Mouse (Mus musculus) neural tube, embryonic 12.5 days (tissue): Measurements from ENCODE around the gene Ensa. TPM values are rescaled to one million over a fixed set of nuclear protein-coding genes. Genes with fewer than 3 reads are reported as not detected.
"Not testable (repeated sequence)": the region's sequence is repeated elsewhere in the genome, so short reads cannot be mapped to it uniquely, and the experiment has no call there.

ENCODE experiments used
- ATAC-seq: fragments of 200-750 bp; cut with Nextera tagmentation; 2 replicates; pipeline ENCODE4 v1.8.0; 2017; ENCODE audit warnings: low read depth, mild to moderate bottlenecking, moderate TSS enrichment, moderate library complexity; ENCODE audit not compliant: low FRiP score
- H3K27ac ChIP-seq: fragments of 300-500 bp; sonication (generic); 2 replicates; pipeline ENCODE4 v1.5.1; 2016
- H3K27me3 ChIP-seq: fragments of 300-500 bp; sonication (generic); replicated peaks from 2 replicates; pipeline ENCODE4 v1.6.1; 2016; ENCODE audit warnings: mild to moderate bottlenecking
- H3K36me3 ChIP-seq: fragments of 300-500 bp; sonication (generic); 2 replicates; pipeline ENCODE4 v1.6.1; 2016; ENCODE audit warnings: mild to moderate bottlenecking
- H3K4me1 ChIP-seq: fragments of 300-500 bp; sonication (generic); 2 replicates; pipeline ENCODE4 v1.6.1; 2016
- H3K4me2 ChIP-seq: fragments of 300-500 bp; sonication (generic); replicated peaks from 2 replicates; pipeline ENCODE4 v1.6.1; 2016; ENCODE audit warnings: mild to moderate bottlenecking
- H3K4me3 ChIP-seq: fragments of 300-500 bp; sonication (generic); 2 replicates; pipeline ENCODE4 v1.5.1; 2016
- H3K9ac ChIP-seq: fragments of 300-500 bp; sonication (generic); 2 replicates; pipeline ENCODE4 v1.6.1; 2016; ENCODE audit warnings: mild to moderate bottlenecking
- H3K9me3 ChIP-seq: fragments of 300-500 bp; sonication (generic); 2 replicates; pipeline ENCODE4 v1.6.1; 2016; ENCODE audit warnings: mild to moderate bottlenecking
- WGBS: fragments of 180-500 bp; shearing (Covaris S2); methylation state at CpG from one replicate; pipeline ENCODE4 v1.1.7; 2016; 5-methylcytosine and 5-hydroxymethylcytosine counted together
- polyA plus RNA-seq: library from polyadenylated mRNA; unstranded; fragments of >200 nt; fragmentation: Nextera tagmentation; extraction: Ambion mirVana; gene quantifications from 2 replicates; pipeline ENCODE4 v1.2.1, GENCODE M21; 2016

Gene Ensa
- polyA plus RNA-seq, 1 experiment from 2014 or later: 95.0 TPM

- not testable (repeated sequence) for H3K9ac ChIP-seq
- WGBS: 70% methylated on average over 5 of the region's 5 CpGs
- peak overlapping the region; percentile 55 for H3K4me2 ChIP-seq
Measured at GRCm38 (mm10) chr3:95623991-95624515, 740 bp upstream of the Ensa start.

GRCm38 (mm10) chr3:95627763-95628162 is 3.0 kb downstream of the Ensa start:
- Histone ChIP-seq H3K27me3 (no peaks in the 10 kb centered on the region), H3K36me3 (peaks cover 56% of the 10 kb centered on the region), H3K9ac (no peak overlapping the region), H3K4me1 (peaks cover 18% of the 10 kb centered on the region), H3K4me2 (no peak overlapping the region), H3K4me3 (no peak overlapping the region), H3K27ac (no peak overlapping the region), H3K9me3 (no peaks in the 10 kb centered on the region)
- 91% methylated on average over 5 of the region's 5 CpGs for WGBS
- no peak for ATAC-seq

More at GRCm38 (mm10) chr3:95623991-95624515, 740 bp upstream of the Ensa start:
- ATAC-seq, H3K9me3 ChIP-seq, H3K27me3 ChIP-seq, H3K27ac ChIP-seq: not testable (repeated sequence)
- Histone ChIP-seq H3K4me1 (peaks cover 18% of the 10 kb centered on the region), H3K4me3 (peak overlapping the region; percentile 59), H3K36me3 (peaks cover 34% of the 10 kb centered on the region)

GRCm38 (mm10) chr3:95629755-95630154 is 5.0 kb downstream of the Ensa start:
- no peak overlapping the region for H3K4me3 ChIP-seq
- H3K36me3 ChIP-seq: peaks cover 74% of the 10 kb centered on the region
- no peak overlapping the region for H3K4me2 ChIP-seq
- no peaks in the 10 kb centered on the region for H3K27me3 ChIP-seq
- no peak overlapping the region for H3K27ac ChIP-seq
- ATAC-seq: no peak
- H3K9ac ChIP-seq: no peak overlapping the region; the same call in 1 of the 2 replicates
- peaks cover 12% of the 10 kb centered on the region for H3K4me1 ChIP-seq
- 86% methylated on average over 4 of the region's 4 CpGs for WGBS
- no peaks in the 10 kb centered on the region for H3K9me3 ChIP-seq

- 88% methylated on average over 3 of the region's 3 CpGs for WGBS
- Histone ChIP-seq H3K9ac (no peak overlapping the region), H3K36me3 (peaks cover 84% of the 10 kb centered on the region), H3K4me2 (no peak overlapping the region), H3K27ac (no peak overlapping the region), H3K27me3 (no peaks in the 10 kb centered on the region), H3K4me3 (no peak overlapping the region), H3K9me3 (no peaks in the 10 kb centered on the region), H3K4me1 (peaks cover 9% of the 10 kb centered on the region)
- ATAC-seq: no peak
Measured at GRCm38 (mm10) chr3:95630856-95631255, 6.1 kb downstream of the Ensa start.

GRCm38 (mm10) chr3:95631304-95631703 is 6.5 kb downstream of the Ensa start:
- no peaks in the 10 kb centered on the region for H3K27me3 ChIP-seq
- H3K4me3 ChIP-seq: no peak overlapping the region
- no peak overlapping the region for H3K9ac ChIP-seq
- H3K4me2 ChIP-seq: no peak overlapping the region
- ATAC-seq: no peak
- no peak overlapping the region for H3K27ac ChIP-seq
- H3K4me1 ChIP-seq: peaks cover 5% of the 10 kb centered on the region
- H3K36me3 ChIP-seq: peaks cover 88% of the 10 kb centered on the region
- H3K9me3 ChIP-seq: no peaks in the 10 kb centered on the region
- WGBS: 79% methylated on average over 6 of the region's 6 CpGs

- H3K4me1 ChIP-seq: no peaks in the 10 kb centered on the region
- no peak for ATAC-seq
- H3K27me3 ChIP-seq: no peaks in the 10 kb centered on the region
- H3K9ac ChIP-seq: no peak overlapping the region
- H3K4me3 ChIP-seq: no peak overlapping the region
- no peak overlapping the region for H3K4me2 ChIP-seq
- H3K9me3 ChIP-seq: no peaks in the 10 kb centered on the region
- peaks cover 87% of the 10 kb centered on the region for H3K36me3 ChIP-seq
- 79% methylated on average over 12 of the region's 12 CpGs for WGBS
- no peak overlapping the region for H3K27ac ChIP-seq
Measured at GRCm38 (mm10) chr3:95632648-95633588, 8.1 kb downstream of the Ensa start.

- ATAC-seq: no peak
- WGBS: 90% methylated on average over 4 of the region's 4 CpGs
- no peaks in the 10 kb centered on the region for H3K9me3 ChIP-seq
- no peaks in the 10 kb centered on the region for H3K4me1 ChIP-seq
- H3K27me3 ChIP-seq: no peaks in the 10 kb centered on the region
- H3K4me3 ChIP-seq: no peak overlapping the region
- H3K4me2 ChIP-seq: no peak overlapping the region
- no peak overlapping the region for H3K27ac ChIP-seq
- H3K9ac ChIP-seq: no peak overlapping the region
- H3K36me3 ChIP-seq: peaks cover 78% of the 10 kb centered on the region
Measured at GRCm38 (mm10) chr3:95635636-95636035, 10.8 kb downstream of the Ensa start.

- Histone ChIP-seq H3K36me3 (peaks cover 74% of the 10 kb centered on the region), H3K4me3 (no peak overlapping the region), H3K27ac (no peak overlapping the region), H3K4me1 (no peaks in the 10 kb centered on the region), H3K27me3 (no peaks in the 10 kb centered on the region), H3K4me2 (no peak overlapping the region), H3K9ac (no peak overlapping the region), H3K9me3 (no peaks in the 10 kb centered on the region)
- ATAC-seq: no peak
- WGBS: 90% methylated on average over 4 of the region's 4 CpGs
Measured at GRCm38 (mm10) chr3:95636072-95636471, 11.3 kb downstream of the Ensa start.

- no peak overlapping the region for H3K9ac ChIP-seq
- H3K4me3 ChIP-seq: no peak overlapping the region
- WGBS: 87% methylated on average over 1 of the region's 1 CpGs
- no peaks in the 10 kb centered on the region for H3K9me3 ChIP-seq
- H3K4me1 ChIP-seq: no peaks in the 10 kb centered on the region
- no peak overlapping the region for H3K4me2 ChIP-seq
- peaks cover 40% of the 10 kb centered on the region for H3K36me3 ChIP-seq
- no peak for ATAC-seq
- no peak overlapping the region for H3K27ac ChIP-seq
- no peaks in the 10 kb centered on the region for H3K27me3 ChIP-seq
Measured at GRCm38 (mm10) chr3:95639694-95640093, 14.9 kb downstream of the Ensa start.

GRCm38 (mm10) chr3:95643097-95643496 is 18.3 kb downstream of the Ensa start:
- no peak overlapping the region for H3K27ac ChIP-seq
- H3K36me3 ChIP-seq: peaks cover 14% of the 10 kb centered on the region
- no peaks in the 10 kb centered on the region for H3K9me3 ChIP-seq
- H3K4me2 ChIP-seq: no peak overlapping the region
- 91% methylated on average over 7 of the region's 7 CpGs for WGBS
- no peak overlapping the region for H3K4me3 ChIP-seq
- ATAC-seq: no peak
- H3K9ac ChIP-seq: no peak overlapping the region
- no peaks in the 10 kb centered on the region for H3K4me1 ChIP-seq
- no peaks in the 10 kb centered on the region for H3K27me3 ChIP-seq

GRCm38 (mm10) chr3:95645313-95646235 is 20.8 kb downstream of the Ensa start:
- Histone ChIP-seq H3K9ac (no peak overlapping the region), H3K36me3 (no peaks in the 10 kb centered on the region), H3K27me3 (no peaks in the 10 kb centered on the region), H3K4me1 (no peaks in the 10 kb centered on the region), H3K9me3 (no peaks in the 10 kb centered on the region), H3K4me2 (no peak overlapping the region), H3K27ac (no peak overlapping the region), H3K4me3 (no peak overlapping the region)
- no peak for ATAC-seq
- 70% methylated on average over 10 of the region's 10 CpGs for WGBS

GRCm38 (mm10) chr3:95648016-95648415 is 23.2 kb downstream of the Ensa start:
- ATAC-seq: no peak
- Histone ChIP-seq H3K4me2 (no peak overlapping the region), H3K4me1 (no peaks in the 10 kb centered on the region), H3K4me3 (no peak overlapping the region), H3K27ac (no peak overlapping the region), H3K9ac (no peak overlapping the region), H3K9me3 (no peaks in the 10 kb centered on the region), H3K36me3 (no peaks in the 10 kb centered on the region), H3K27me3 (no peaks in the 10 kb centered on the region)
- 94% methylated on average over 5 of the region's 5 CpGs for WGBS
